Mouse (Mus musculus) kidney, adult 2 months (tissue): ENCODE results near the gene Mefv. TPM values are rescaled to one million over a fixed set of nuclear protein-coding genes. Genes with fewer than 3 reads are reported as not detected.

ENCODE experiments used
- DNase-seq: peaks from one replicate; pipeline ENCODE4 v3.0.0; 2021
- H3K27ac ChIP-seq: fragments of 200-500 bp; 2 replicates; pipeline ENCODE4 v1.5.1; 2012; ENCODE audit warnings: low read depth, low read length, control low read depth, inconsistent platforms; ENCODE audit not compliant: insufficient read depth
- H3K27me3 ChIP-seq: fragments of 200-500 bp; replicated peaks from 2 replicates; pipeline ENCODE4 v1.6.1; 2012; ENCODE audit warnings: mild to moderate bottlenecking, moderate library complexity, low read length, inconsistent platforms; ENCODE audit not compliant: control insufficient read depth, insufficient read depth
- H3K36me3 ChIP-seq: fragments of 200-500 bp; 2 replicates; pipeline ENCODE4 v1.6.1; 2012; ENCODE audit warnings: mild to moderate bottlenecking, moderate library complexity, low read length, inconsistent platforms; ENCODE audit not compliant: control insufficient read depth, insufficient read depth
- H3K4me1 ChIP-seq: fragments of 200-500 bp; 2 replicates; pipeline ENCODE4 v1.6.1; 2011; ENCODE audit warnings: low read length; ENCODE audit not compliant: control insufficient read depth, insufficient read depth
- H3K4me3 ChIP-seq: fragments of 200-500 bp; 2 replicates; pipeline ENCODE4 v1.5.1; 2011; ENCODE audit warnings: mild to moderate bottlenecking, low read depth, low read length, control low read depth; ENCODE audit not compliant: insufficient read depth
- CTCF ChIP-seq: fragments of 200-500 bp; conservative IDR thresholded peaks from 2 replicates; pipeline ENCODE4 v1.5.1; 2011; ENCODE audit warnings: low read depth, mild to moderate bottlenecking, control low read depth, low read length, moderate library complexity, mixed read lengths; ENCODE audit not compliant: insufficient read depth, insufficient read length
- POLR2A ChIP-seq: fragments of 200-500 bp; IDR thresholded peaks from one replicate; pipeline ENCODE4 v1.6.1; 2011; ENCODE audit warnings: low read depth, low read length, control low read depth
- WGBS: fragments of 180-500 bp; shearing (Covaris S2); methylation state at CpG from one replicate; pipeline ENCODE4 v1.1.7; 2018; 5-methylcytosine and 5-hydroxymethylcytosine counted together
- polyA plus RNA-seq: library from polyadenylated mRNA; depleted of rRNA; stranded (reverse); fragments of >200 nt; gene quantifications from 2 replicates; pipeline ENCODE4 v1.2.3, GENCODE M21; 2012; rRNA removed

Gene Mefv
- polyA plus RNA-seq, result 0.06 TPM in 1 of 2 replicates, not detected in the other

DNA sequence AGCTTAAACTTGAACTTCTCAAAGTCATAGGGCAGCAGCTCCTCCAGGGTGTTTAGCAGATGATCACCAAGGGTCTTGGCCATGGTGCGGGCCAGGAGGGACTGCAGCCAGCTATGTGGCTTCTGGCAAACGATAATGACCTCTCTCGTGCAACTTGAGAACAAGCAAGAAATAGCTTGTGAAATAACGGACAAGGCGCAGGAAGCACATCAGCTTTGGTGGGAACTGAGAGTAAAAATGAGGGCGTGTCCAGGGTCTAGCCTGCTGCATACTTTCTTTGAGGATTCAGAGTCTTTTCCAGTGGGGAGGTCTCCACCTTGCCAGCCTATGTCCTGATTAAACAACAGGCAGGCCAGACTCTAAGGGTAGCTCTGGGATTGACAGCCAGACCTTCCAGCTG is at the start of gene Mefv:
Gene Mefv (minus strand): TSS at position 118 of the 400 bp plus-strand sequence.
- no peaks in the 10 kb centered on the region; the same call in 1 of the 2 replicates for H3K27me3 ChIP-seq
- no peak for TF ChIP-seq CTCF
- TF ChIP-seq POLR2A, result no peak
- DNase-seq, result no peak
- no peak within 1 kb of the TSS for H3K4me3 ChIP-seq
- H3K27ac ChIP-seq, result no peak within 1 kb of the TSS
- WGBS, result 84% methylated on average over 6 of the region's 6 CpGs
- H3K4me1 ChIP-seq, result no peaks in the 10 kb centered on the region
- no peaks in the 10 kb centered on the region for H3K36me3 ChIP-seq

DNA sequence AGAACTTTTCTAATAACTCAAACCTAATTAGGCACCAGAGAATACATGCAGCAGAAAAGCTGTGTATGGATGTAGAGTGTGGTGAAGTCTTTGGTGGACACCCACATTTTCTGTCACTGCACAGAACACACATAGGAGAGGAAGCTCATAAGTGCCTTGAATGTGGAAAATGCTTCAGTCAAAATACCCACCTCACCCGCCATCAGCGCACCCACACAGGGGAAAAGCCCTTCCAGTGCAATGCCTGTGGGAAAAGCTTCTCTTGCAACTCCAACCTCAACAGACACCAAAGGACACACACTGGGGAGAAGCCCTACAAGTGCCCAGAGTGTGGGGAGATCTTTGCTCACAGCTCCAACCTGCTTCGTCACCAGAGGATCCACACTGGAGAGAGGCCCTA is 31.1 kb upstream of the Mefv start:
- WGBS, result over 99% methylated on average over 3 of the region's 3 CpGs

DNA sequence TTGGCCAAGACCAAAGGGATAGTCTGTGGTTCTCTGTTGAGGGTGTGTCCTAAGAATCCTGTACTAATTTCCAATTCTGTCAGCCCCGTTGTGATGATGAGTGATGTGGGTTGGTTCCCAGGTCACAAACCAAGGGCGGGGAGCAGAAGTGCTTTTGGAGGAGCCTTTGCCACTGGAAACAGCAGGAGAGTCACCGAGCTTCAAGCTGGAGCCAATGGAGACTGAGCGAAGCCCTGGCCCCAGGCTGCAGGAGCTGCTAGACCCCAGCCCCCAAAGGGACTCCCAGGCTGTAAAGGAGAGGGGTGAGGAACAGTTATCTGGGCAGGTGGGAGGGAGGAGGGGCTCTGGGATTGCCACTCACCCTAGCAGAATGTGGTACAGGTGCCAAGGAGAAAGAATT is 27.8 kb upstream of the Mefv start:
- Histone ChIP-seq H3K27ac (no peak overlapping the region), H3K4me3 (no peak overlapping the region), H3K4me1 (peaks cover 7% of the 10 kb centered on the region; the same call in 1 of the 2 replicates), H3K36me3 (peaks cover 28% of the 10 kb centered on the region), H3K27me3 (no peaks in the 10 kb centered on the region)
- WGBS, result 92% methylated on average over 4 of the region's 4 CpGs
- DNase-seq, result no peak
- no peak for TF ChIP-seq CTCF
- TF ChIP-seq POLR2A, result no peak

More for the DNA sequence above, 31.1 kb upstream of the Mefv start:
- no peak overlapping the region for H3K27ac ChIP-seq
- no peak for TF ChIP-seq CTCF
- TF ChIP-seq POLR2A, result no peak
- peaks cover 39% of the 10 kb centered on the region for H3K36me3 ChIP-seq
- H3K4me3 ChIP-seq, result no peak overlapping the region
- no peaks in the 10 kb centered on the region for H3K27me3 ChIP-seq
- no peak for DNase-seq
- peaks cover 4% of the 10 kb centered on the region; the same call in 1 of the 2 replicates for H3K4me1 ChIP-seq

DNA sequence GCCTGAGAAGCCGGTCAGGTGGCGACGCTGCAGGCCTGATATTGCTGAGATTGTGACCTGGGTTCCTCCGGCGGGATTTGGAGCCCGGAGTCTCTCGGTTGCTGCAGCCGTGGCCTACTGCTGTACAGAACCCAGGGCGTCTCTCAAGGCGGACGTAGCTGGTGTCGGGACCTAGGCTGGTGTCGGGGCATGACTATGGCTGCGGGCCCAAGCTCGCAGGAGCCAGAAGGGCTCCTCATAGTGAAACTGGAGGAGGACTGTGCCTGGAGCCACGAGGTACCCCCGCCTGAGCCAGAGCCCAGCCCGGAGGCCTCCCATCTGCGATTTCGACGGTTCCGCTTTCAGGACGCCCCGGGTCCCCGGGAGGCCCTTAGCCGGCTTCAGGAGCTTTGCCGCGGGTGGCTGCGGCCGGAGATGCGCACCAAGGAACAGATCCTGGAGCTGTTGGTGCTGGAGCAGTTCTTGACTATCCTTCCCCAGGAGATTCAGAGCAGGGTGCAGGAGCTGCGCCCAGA is 26.3 kb upstream of the Mefv start:
- Histone ChIP-seq H3K36me3 (peaks cover 16% of the 10 kb centered on the region), H3K27ac (peak overlapping the region; percentile 67), H3K4me1 (peaks cover 7% of the 10 kb centered on the region; the same call in 1 of the 2 replicates), H3K4me3 (peak overlapping the region; percentile 86), H3K27me3 (no peaks in the 10 kb centered on the region)
- WGBS, result under 1% methylated on average over 32 of the region's 32 CpGs
- no peak for DNase-seq
- TF ChIP-seq POLR2A (no peak), CTCF (no peak)

DNA sequence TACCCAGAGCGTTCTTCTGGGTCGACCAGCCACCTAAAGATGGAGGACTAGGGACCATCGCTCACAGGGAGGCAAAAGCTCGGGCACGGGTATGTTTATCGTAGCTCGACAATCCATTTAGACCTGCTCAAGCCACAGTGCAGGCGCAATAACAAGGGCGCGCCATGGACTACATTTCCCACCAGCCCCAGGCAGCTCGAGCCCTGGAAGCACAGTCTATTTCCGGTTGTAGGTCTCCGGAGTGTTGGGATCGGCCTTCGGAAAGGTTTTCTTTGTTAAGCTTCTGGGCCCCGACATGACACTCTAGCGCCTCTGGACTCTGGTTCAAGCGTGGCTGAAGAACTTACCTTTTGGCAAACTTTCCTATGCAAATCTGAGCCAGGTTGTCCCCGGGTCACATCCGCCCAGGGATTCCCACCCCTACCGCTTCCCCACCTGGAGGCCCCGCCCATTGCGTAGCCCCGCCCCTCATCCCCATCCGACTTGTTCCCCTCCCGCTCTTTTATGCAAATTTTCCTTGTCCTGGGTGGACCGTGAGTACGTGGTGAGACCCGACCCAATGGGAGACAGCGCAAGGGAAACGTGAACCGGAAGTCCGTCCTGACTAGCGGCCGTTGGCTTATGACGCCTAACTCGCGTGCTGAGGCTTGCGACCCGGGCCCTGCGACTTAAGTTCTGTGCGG is 25.7 kb upstream of the Mefv start, which contains the start of gene Zfp263:
Gene Zfp263 (plus strand): TSS at position 591 of the 683 bp plus-strand sequence.
- no peaks in the 10 kb centered on the region for H3K27me3 ChIP-seq
- under 1% methylated on average over 42 of the region's 42 CpGs for WGBS
- H3K4me3 ChIP-seq, result peak within 1 kb of the TSS; percentile 86
- peak within 1 kb of the TSS; percentile 84 for H3K27ac ChIP-seq
- peak; percentile 98 for DNase-seq
- H3K36me3 ChIP-seq, result peaks cover 10% of the 10 kb centered on the region; the same call in 1 of the 2 replicates
- TF ChIP-seq POLR2A (peak; percentile 55), CTCF (no peak)
- H3K4me1 ChIP-seq, result peaks cover 7% of the 10 kb centered on the region; the same call in 1 of the 2 replicates

DNA sequence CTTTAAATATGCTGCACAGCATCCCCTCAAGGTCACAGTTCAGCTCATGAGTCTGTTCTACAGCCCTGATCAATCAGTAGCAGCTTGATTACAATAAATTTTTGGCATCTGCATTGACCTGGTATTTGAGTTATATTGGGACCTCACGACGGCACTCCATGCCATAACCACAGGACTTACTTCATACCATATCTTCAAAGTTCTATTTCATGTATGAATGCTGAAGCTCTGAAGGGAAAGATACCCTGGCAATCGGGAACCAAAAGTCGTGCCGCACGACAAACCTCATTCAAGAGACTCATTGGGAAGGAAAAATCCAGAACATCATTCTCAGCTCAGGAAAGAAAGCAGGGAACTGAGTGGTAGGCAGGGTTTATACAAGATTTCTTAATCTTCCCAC is 24.6 kb upstream of the Mefv start:
- no peak overlapping the region; the same call in 1 of the 2 replicates for H3K27ac ChIP-seq
- whole genome bisulfite sequencing, result 98% methylated on average over 6 of the region's 6 CpGs
- no peak overlapping the region for H3K4me3 ChIP-seq
- DNase-seq, result no peak
- H3K36me3 ChIP-seq, result peaks cover 3% of the 10 kb centered on the region; the same call in 1 of the 2 replicates
- H3K27me3 ChIP-seq, result no peaks in the 10 kb centered on the region
- H3K4me1 ChIP-seq, result peaks cover 7% of the 10 kb centered on the region; the same call in 1 of the 2 replicates
- no peak for TF ChIP-seq POLR2A
- TF ChIP-seq CTCF, result no peak

DNA sequence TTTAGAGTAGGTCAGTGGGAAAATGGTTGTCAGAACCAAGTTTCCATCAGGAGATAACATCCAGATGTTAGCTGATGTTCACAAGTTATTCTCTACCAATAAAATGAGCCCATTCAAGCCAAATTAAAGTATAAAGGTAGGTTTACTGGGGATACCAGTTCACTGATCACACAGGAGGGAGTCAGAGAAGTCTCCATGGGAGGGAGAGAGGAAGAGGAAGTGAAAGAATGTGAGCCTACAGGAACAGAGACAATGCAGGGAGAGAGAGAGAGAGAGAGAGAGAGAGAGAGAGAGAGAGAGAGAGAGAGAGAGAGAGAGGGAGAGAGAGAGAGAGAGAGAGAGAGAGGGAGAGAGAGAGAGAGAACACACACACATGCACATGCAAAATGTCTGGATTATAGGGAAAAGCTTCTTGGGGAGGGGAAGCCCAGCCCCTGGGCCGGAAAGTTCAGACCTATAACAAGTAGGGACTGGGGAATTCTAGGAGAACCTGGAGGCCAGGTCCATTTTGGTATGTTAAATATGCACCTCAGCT is 15.4 kb upstream of the Mefv start:
- Histone ChIP-seq H3K4me3 (no peak overlapping the region), H3K4me1 (no peaks in the 10 kb centered on the region), H3K27ac (no peak overlapping the region), H3K36me3 (no peaks in the 10 kb centered on the region), H3K27me3 (no peaks in the 10 kb centered on the region)
- no peak for DNase-seq
- TF ChIP-seq CTCF, result no peak
- no peak for TF ChIP-seq POLR2A
- WGBS, result 83% methylated on average over 1 of the region's 1 CpGs
